Mouse (Mus musculus) myocyte (in vitro differentiated cells): ENCODE measurements around the gene Gtf3c2. TPM values are rescaled to one million over a fixed set of nuclear protein-coding genes. Genes with fewer than 3 reads are reported as not detected.
"Not testable (repeated sequence)": the region's sequence is repeated elsewhere in the genome, so short reads cannot be mapped to it uniquely, and the experiment has no call there.

Source experiments
- H3K27me3 ChIP-seq: one replicate; pipeline ENCODE4 v1.6.1; 2011; ENCODE audit not compliant: control insufficient read depth, insufficient read depth, insufficient read length
- H3K36me3 ChIP-seq: one replicate; pipeline ENCODE4 v1.6.1; 2011; ENCODE audit not compliant: control insufficient read depth, insufficient read depth
- H3K4me2 ChIP-seq: one replicate; pipeline ENCODE4 v1.6.1; 2011; ENCODE audit warnings: low read depth, control low read depth
- H3K4me3 ChIP-seq: one replicate; pipeline ENCODE4 v1.5.1; 2011; ENCODE audit warnings: mild to moderate bottlenecking, control low read depth, moderate library complexity
- H3K79me2 ChIP-seq: one replicate; pipeline ENCODE4 v1.6.1; 2011; ENCODE audit not compliant: control insufficient read depth, insufficient read depth
- H3ac ChIP-seq: one replicate; pipeline ENCODE4 v1.6.1; 2011; ENCODE audit not compliant: control insufficient read depth, insufficient read length
- CEBPB ChIP-seq: IDR thresholded peaks from 2 replicates; pipeline ENCODE4 v1.6.1; 2011; ENCODE audit warnings: mild to moderate bottlenecking, moderate library complexity; ENCODE audit not compliant: poor library complexity, insufficient read depth, severe bottlenecking
- E2F4 ChIP-seq: IDR thresholded peaks from one replicate; pipeline ENCODE4 v1.6.1; 2011; ENCODE audit warnings: mild to moderate bottlenecking, control low read depth, moderate library complexity; ENCODE audit not compliant: insufficient read depth
- MAX ChIP-seq: IDR thresholded peaks from one replicate; pipeline ENCODE4 v1.6.1; 2011; ENCODE audit warnings: low read depth, mild to moderate bottlenecking, control low read depth
- MYOD1 ChIP-seq, 3 experiments: IDR thresholded peaks; one replicate each; pipeline ENCODE4 v1.6.1; 2011; ENCODE audit warnings: control low read depth in 2 of 3, low read depth in 2 of 3, mild to moderate bottlenecking in 2 of 3, moderate library complexity in 1 of 3; ENCODE audit not compliant: insufficient read length in 2 of 3, control insufficient read depth in 1 of 3
- MYOG ChIP-seq, 3 experiments: IDR thresholded peaks; one replicate each; pipeline ENCODE4 v1.6.1; 2011; ENCODE audit warnings: control low read depth in 2 of 3, low read depth in 2 of 3, mild to moderate bottlenecking in 2 of 3; ENCODE audit not compliant: insufficient read length in 2 of 3, control insufficient read depth in 1 of 3, insufficient read depth in 1 of 3
- POLR2A ChIP-seq: IDR thresholded peaks from one replicate; pipeline ENCODE4 v1.6.1; 2011; ENCODE audit warnings: low read depth, mild to moderate bottlenecking, control low read depth, moderate library complexity; ENCODE audit not compliant: insufficient read length
- POLR2AphosphoS2 ChIP-seq: IDR thresholded peaks from one replicate; pipeline ENCODE4 v1.6.1; 2011; ENCODE audit warnings: low read depth, control low read depth; ENCODE audit not compliant: insufficient read length
- REST ChIP-seq: IDR thresholded peaks from one replicate; pipeline ENCODE4 v1.6.1; 2011; ENCODE audit warnings: mild to moderate bottlenecking, control low read depth, moderate library complexity; ENCODE audit not compliant: insufficient read depth, insufficient read length
- SRF ChIP-seq: IDR thresholded peaks from one replicate; pipeline ENCODE4 v1.6.1; 2011; ENCODE audit warnings: low read depth; ENCODE audit not compliant: control insufficient read depth, insufficient read length
- TCF12 ChIP-seq: IDR thresholded peaks from one replicate; pipeline ENCODE4 v1.6.1; 2011; ENCODE audit warnings: mild to moderate bottlenecking, control low read depth; ENCODE audit not compliant: poor library complexity, insufficient read depth, severe bottlenecking
- TCF3 ChIP-seq: IDR thresholded peaks from one replicate; pipeline ENCODE4 v1.6.1; 2011; ENCODE audit warnings: low read depth, control low read depth; ENCODE audit not compliant: insufficient read length
- USF1 ChIP-seq: IDR thresholded peaks from one replicate; pipeline ENCODE4 v1.6.1; 2011; ENCODE audit warnings: low read depth, mild to moderate bottlenecking, control low read depth, moderate library complexity
- polyA plus RNA-seq: library from polyadenylated mRNA; unstranded; fragments of >200 nt; fragmentation: generic; extraction: Trizol; gene quantifications from one replicate; pipeline ENCODE4 v1.2.1, GENCODE M21; 2012; ENCODE audit warnings: missing spikeins

Gene Gtf3c2
- polyA plus RNA-seq, 1 experiment: 24.9 TPM

DNA sequence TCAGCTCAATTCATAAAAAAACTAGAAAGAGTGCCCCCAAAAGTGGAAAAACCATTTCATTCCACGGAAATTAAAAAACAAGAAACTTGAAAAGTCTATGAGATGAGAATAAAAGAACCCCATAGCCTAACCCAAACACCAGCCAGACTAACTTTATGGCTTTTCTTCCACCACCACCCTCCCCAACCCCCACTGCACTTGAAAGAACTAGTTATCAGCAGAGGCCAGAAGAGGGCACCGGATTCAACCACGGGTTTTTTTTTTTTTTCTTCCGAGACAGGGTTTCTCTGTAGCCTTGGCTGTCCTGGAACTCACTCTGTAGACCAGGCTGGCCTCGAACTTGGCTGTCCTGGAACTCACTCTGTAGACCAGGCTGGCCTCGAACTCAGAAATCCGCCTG, 38.4 kb upstream of the Gtf3c2 start:
- no peaks in the 10 kb centered on the region for H3K36me3 ChIP-seq
- no peaks in the 10 kb centered on the region for H3K27me3 ChIP-seq
- TF ChIP-seq POLR2A (no peak), SRF (no peak), TCF12 (no peak), POLR2AphosphoS2 (no peak), TCF3 (no peak), MYOD1 (IDR thresholded peaks at IDR 0.05; ENCODE audit: control insufficient read depth in 1 of 3, insufficient read length in 2 of 3, low read depth in 2 of 3) (no peak), MAX (no peak), CEBPB (no peak), E2F4 (no peak), MYOG (IDR thresholded peaks at IDR 0.05; ENCODE audit: control insufficient read depth in 1 of 3, insufficient read depth in 1 of 3, insufficient read length in 2 of 3, low read depth in 2 of 3) (no peak), USF1 (no peak), REST (no peak)
- no peak overlapping the region for H3ac ChIP-seq
- no peak overlapping the region for H3K4me3 ChIP-seq
- peak overlapping the region; percentile 82 for H3K4me2 ChIP-seq
- peaks cover 69% of the 10 kb centered on the region for H3K79me2 ChIP-seq

DNA sequence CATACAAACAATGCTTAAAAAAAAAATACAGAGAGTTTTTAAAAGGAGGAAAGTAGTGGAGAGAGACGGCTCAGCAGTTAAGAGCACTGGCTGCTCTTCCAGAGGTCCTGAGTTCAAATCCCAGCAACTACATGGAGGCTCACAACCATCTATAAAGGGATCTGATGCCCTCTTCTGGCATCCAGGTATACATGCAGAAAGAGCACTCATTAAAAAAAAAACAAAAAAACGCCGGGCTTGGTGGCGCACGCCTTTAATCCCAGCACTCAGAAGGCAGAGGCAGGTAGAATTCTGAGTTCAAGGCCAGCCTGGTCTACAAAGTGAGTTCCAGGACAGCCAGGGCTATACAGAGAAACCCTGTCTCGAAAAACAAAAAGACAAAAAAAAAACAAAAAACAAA, 36.6 kb upstream of the Gtf3c2 start:
- H3K36me3 ChIP-seq, H3K27me3 ChIP-seq, H3K4me2 ChIP-seq, H3ac ChIP-seq, H3K4me3 ChIP-seq: not testable (repeated sequence)
- H3K79me2 ChIP-seq: peaks cover 86% of the 10 kb centered on the region

DNA sequence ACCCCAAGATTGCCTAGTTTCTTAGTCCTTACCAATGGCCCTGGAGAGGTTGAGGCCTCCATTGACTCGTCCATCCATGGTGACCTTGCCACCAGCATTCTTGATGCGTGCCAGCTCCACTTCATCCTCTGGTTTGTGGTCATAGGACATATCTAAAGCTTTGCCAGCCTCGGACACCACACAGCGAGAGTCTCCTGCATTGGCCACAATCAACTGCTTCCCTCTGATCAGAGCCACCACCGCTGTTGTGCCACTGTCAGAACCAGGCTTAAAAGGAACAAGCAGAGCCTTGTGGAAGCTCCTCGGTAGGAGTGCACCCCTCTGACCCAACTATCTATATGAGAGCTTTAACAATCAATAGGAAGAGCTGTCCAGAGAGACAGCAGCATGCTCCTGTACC, 24.5 kb upstream of the Gtf3c2 start:
- Histone ChIP-seq H3K27me3 (no peaks in the 10 kb centered on the region), H3K4me3 (no peak overlapping the region), H3K4me2 (no peak overlapping the region), H3K36me3 (peaks cover 32% of the 10 kb centered on the region), H3K79me2 (peaks cover 25% of the 10 kb centered on the region), H3ac (no peak overlapping the region)
- no peak for TF ChIP-seq POLR2A

DNA sequence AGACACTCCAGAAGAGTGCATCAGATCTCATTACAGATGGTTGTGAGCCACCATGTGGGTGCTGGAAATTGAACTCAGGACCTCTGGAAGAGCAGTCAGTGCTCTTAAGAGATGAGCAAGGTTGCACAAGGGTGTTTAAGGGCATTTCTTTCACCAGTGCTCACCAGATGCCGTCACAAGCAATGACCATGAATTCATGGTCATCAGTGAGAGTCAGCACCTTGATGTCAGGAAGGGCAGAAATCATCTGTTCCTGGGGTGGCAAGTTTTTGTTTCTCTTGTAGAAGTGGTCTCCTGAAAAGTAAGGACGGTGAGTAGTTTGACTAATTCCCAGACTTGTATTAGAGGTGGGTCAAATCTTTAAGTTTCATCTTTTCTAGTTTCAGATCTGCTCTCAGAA, 23.9 kb upstream of the Gtf3c2 start:
- Histone ChIP-seq H3K36me3 (peaks cover 37% of the 10 kb centered on the region), H3K79me2 (peaks cover 20% of the 10 kb centered on the region), H3K4me2 (no peak overlapping the region), H3K4me3 (no peak overlapping the region), H3K27me3 (no peaks in the 10 kb centered on the region), H3ac (no peak overlapping the region)
- TF ChIP-seq REST (no peak), MYOG (IDR thresholded peaks at IDR 0.05; ENCODE audit: control insufficient read depth in 1 of 3, insufficient read depth in 1 of 3, insufficient read length in 2 of 3, low read depth in 2 of 3) (no peak), MYOD1 (IDR thresholded peaks at IDR 0.05; ENCODE audit: control insufficient read depth in 1 of 3, insufficient read length in 2 of 3, low read depth in 2 of 3) (no peak), POLR2A (no peak), CEBPB (no peak), USF1 (no peak), TCF3 (no peak), E2F4 (no peak), MAX (no peak), TCF12 (no peak), SRF (no peak), POLR2AphosphoS2 (no peak)

DNA sequence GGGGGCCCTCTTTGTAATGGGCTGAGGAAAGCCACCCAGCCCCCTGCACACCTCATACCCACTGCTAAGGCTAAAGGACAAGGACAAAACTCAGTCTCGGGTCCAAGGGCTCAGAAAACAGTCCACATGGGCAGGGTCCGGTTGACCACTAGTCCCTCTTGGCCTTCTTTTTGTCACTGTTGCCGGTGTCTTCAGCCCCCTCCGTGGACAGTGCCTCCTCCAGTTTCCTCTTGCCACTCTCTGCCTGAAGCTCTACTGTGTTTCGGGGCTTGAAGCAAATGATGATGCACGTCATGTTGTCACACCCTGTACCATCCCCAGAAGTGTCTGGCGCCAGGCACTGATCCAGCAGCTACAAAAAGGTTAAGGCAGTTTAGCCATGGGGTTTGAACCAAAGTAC, 23.0 kb upstream of the Gtf3c2 start:
- H3K79me2 ChIP-seq: peaks cover 12% of the 10 kb centered on the region
- H3K4me2 ChIP-seq: peak overlapping the region; percentile 90
- peak overlapping the region; percentile 90 for H3K4me3 ChIP-seq
- TF ChIP-seq CEBPB: no peak
- no peak for TF ChIP-seq POLR2AphosphoS2
- no peak for TF ChIP-seq MYOD1 (IDR thresholded peaks at IDR 0.05; ENCODE audit: control insufficient read depth in 1 of 3, insufficient read length in 2 of 3, low read depth in 2 of 3)
- no peak for TF ChIP-seq TCF3
- TF ChIP-seq POLR2A: no peak
- TF ChIP-seq USF1: no peak
- no peak for TF ChIP-seq REST
- no peak for TF ChIP-seq E2F4
- no peak for TF ChIP-seq MAX
- TF ChIP-seq MYOG (IDR thresholded peaks at IDR 0.05; ENCODE audit: control insufficient read depth in 1 of 3, insufficient read depth in 1 of 3, insufficient read length in 2 of 3, low read depth in 2 of 3): no peak
- TF ChIP-seq SRF: no peak
- peaks cover 44% of the 10 kb centered on the region for H3K36me3 ChIP-seq
- H3ac ChIP-seq: no peak overlapping the region
- H3K27me3 ChIP-seq: no peaks in the 10 kb centered on the region
